Mouse (Mus musculus): ENCODE data around the gene F11r. TPM values are rescaled to one million over a fixed set of nuclear protein-coding genes. Genes with fewer than 3 reads are reported as not detected.
A peak's percentile ranks its signal among the peaks of the same experiment; 100 is the strongest.

F11r gene
- total RNA-seq, 4 experiments from 2014 or later, result 26.4 to 53.3 (median 39.5) TPM

DNA sequence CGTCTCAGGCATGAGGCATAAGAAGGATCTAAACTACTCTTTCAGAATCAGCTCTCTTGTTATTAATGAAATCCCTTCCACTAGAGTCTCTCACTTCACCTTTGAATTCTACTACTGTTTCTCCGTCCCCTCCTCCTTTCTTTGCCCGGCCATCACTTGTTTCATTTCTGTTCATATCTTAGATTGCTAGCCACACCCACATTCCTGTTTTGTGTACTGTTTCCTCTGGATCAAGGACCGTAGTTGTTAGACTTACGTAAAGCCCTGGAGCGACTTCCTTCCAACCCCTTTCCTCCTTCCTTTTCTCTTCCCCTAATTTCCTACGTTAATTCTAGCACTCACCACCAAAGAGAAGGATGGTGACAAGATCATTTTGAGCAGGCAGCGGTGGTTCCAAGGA, 1.7 kb downstream of the F11r start:
- no peak for DNase-seq

DNA sequence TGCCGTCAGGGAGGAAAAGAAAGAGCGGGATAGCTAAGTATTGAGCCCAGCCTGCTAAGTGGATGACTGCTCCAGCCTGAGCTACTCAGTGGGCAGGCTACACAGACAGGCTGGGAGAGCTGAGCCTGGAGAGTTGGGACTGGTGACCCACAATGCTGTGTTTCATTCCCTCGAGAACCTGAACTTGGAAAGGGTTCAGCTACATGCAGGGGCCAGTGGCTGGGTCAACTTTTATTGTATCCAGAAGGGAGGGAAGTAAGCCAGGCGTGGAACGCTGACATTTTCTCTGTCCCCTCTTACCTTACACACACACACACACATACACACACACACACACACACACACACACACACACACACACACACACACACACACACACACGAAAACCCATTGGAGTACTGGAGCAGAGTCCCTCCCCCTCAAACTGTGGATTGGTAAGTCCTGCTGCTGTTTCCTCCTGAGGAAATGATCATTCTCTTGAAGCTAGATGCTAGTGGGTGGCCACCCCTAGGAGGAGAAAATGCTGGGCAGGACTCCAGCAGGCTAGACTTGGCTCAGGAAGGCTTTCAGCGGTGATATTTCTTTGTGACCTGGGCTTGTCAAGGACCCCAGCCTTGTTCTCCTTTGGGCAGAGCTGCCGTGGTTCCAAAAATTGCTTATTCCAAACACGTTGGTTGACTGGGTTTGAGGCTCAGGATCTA, 2.8 kb downstream of the F11r start:
- peak; percentile 72 for DNase-seq

GRCm38 (mm10) chr1:171441466-171442412, 4.4 kb downstream of the F11r start:
- DNase-seq, result no peak

DNA sequence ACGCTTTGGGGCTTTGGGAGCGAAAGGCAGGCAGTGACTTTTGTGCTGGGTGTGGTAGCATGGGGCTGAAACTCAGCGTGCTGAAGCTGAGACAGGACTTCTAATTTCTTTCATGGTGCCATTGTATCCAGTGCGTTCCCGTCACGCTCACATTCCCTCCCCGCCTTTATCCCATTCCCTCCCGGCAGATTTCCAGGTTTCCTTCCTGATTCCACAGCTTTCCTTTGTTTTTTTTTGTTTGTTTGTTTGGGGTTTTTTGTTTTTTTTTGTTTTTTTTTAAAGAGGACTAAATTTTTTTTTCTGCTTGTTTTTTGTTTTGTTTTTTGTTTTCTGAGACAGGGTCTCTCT, 5.1 kb downstream of the F11r start:
- DNase-seq, result no peak

- DNase-seq, result no peak
These were observed 7.7 kb downstream of the F11r start for GRCm38 (mm10) chr1:171445050-171445449.

- no peak for DNase-seq
These were observed 9.5 kb downstream of the F11r start for GRCm38 (mm10) chr1:171446854-171447253.

DNA sequence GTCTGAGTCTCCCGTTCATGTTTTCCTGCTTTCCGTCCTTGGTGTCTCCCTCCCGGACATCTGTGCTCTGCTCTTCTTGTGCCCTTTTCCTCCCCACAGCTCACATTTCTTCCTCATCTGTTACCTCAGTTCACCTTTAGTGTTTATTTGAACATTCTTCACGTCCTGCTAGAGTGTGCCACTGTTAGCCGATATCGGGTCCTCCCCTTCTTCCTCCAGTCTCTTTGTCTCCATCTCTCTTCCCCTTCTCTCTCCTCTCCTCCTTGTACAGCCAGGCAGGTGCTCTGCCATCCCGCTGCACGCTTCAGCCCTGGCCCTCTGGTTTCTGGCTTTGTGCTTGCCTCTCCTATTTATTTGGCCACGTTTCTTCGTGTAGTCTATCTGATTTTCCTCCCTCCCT, 10.4 kb downstream of the F11r start:
- no peak for DNase-seq

GRCm38 (mm10) chr1:171450062-171450461, 12.7 kb downstream of the F11r start:
- no peak for DNase-seq

- no peak for DNase-seq
These were observed 13.7 kb downstream of the F11r start for GRCm38 (mm10) chr1:171451001-171451400.

- DNase-seq, result no peak
These were observed 15.2 kb downstream of the F11r start for GRCm38 (mm10) chr1:171452522-171452921.

DNA sequence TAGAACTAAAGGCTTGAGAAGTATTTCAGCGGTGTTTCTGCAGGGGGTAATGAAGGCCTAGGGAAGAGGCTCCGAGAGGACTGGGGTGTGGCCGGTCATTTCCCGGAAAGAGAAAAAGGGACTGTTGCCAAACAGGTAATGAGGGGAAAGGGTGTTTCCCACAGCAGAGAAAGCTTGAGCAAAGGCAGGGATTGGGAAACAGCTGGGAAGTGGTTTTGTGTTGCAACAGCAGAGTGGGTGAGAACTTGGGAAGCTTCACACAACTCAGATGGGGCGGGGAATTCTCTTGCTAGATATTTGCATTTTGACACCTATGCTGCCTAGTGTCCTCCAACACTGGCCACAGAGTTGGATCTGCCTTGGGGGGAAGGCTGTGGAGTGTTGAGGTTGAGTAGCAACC, 15.6 kb downstream of the F11r start:
- no peak for DNase-seq

DNA sequence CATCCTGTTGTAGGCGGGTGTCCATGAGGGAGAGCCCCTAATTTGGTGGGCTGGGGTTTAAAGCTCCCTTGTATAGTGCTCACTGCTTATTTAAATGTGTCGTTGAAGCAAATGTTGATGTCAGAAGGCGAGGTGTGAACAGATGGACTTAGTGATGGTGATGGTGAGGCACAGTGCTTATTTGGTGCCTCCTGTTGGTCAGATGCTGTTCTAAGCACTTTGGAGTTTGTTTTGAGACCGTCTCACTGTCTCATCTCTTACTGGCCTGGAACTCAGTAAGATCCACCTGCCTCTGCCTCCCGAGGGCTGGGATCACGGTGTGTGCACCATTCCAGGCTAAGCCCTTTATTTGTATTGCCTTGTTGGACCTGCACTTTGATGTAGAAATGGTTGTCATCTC, 17.6 kb downstream of the F11r start:
- no peak for DNase-seq

- DNase-seq, result no peak
These were observed 20.2 kb downstream of the F11r start for GRCm38 (mm10) chr1:171457568-171457967.

DNA sequence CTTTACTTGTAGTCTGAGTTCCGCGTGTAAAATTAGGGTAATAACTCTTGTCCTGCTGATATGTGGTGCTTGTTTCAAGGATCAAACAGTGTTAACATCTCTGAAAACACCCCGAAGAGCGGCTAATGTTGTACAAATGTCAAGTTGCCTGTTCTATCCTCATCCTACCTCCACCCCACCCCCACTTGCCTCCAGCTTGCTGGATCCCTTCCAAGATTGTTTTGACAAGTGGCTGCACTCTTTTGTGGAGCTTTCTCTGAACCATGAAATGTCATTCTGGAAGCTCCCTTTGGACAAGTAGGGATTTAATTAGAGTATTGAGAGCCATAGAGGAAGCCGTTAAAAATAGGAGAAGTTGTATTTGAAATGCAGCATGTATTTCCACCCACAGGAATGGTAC, 22.5 kb downstream of the F11r start:
- DNase-seq, result no peak

DNA sequence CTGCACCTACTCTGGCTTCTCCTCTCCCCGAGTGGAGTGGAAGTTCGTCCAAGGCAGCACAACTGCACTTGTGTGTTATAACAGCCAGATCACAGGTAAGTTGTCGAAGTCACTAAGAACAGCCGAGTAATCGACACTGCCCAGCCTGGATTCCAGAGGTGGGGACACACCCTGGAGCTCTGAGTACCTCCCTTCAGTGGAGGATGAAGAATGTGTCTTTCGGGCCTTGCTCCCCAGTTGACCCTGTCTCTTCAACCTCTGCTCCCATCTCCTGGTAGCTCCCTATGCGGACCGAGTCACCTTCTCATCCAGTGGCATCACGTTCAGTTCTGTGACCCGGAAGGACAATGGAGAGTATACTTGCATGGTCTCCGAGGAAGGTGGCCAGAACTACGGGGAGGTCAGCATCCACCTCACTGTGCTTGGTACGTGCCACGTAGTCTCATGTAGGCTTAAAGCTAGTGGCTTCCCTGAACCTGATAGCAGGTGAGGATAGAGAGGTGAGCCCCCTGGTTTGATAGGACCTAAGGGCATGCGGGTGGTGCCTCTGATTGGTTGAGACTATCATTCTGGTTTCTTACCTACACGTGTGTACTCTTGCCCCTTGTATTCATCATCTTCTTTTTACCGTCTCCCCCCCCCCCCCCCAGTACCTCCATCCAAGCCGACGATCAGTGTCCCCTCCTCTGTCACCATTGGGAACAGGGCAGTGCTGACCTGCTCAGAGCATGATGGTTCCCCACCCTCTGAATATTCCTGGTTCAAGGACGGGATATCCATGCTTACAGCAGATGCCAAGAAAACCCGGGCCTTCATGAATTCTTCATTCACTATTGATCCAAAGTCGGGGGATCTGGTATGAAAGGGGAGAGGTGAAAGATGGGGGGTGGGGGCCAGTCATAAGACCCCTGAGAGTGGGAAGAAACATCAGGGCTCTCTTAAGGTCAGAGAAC, 23.5 kb downstream of the F11r start:
- DNase-seq, result no peak

GRCm38 (mm10) chr1:171463133-171463532, 25.8 kb downstream of the F11r start:
- DNase-seq, result no peak

DNA sequence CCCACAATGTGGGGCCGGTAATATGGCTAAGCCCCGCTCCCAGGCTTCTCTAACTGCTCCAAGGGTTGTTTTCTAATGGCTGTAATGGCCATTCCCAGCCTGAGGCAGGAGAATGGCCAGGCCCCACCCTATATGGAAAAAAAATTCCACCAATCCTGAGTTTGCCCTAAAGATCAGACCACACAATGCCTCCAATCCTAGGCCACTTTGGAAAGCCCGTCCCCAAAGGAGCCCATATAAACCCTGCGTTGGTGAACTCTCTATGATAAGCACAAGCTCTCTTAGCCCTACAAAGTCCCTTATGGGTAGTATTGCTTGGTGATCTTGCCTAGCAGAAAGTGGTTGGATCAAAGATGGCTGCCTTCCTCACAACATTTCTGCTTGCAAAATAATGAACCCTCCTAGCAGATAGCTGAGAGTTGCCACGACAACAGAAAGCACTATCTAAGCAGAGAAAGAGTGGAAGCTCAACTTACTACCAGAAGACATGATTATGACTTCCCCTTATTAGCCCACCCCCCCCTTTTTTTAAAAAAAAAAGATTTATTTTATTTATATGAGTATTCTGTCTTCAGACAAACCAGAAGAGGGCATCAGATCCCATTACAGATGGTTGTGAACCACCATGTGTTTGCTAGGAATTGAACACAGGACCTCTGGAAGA, 28.5 kb downstream of the F11r start:
- no peak for DNase-seq

GRCm38 (mm10) chr1:171466565-171466964, 29.2 kb downstream of the F11r start:
- DNase-seq, result no peak

DNA sequence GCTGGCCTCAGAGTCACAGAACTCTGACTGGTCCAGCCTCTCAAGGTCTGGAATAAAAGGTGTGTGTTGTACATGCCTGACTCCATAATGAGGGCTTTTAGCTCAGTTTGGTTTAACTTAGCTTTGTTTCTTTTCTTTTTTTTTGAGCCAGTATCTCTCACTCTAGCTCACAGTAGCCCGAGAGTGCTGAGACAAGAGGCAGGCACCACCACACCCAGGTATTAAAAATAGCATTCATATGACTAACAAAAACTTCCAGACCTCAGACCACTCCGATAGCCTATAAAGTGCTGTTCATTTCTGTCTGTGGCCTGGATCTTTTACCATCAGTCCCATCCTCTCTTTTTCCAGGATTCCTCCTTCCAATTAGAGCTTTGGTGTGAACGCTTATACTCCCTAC, 32.3 kb downstream of the F11r start:
- no peak for DNase-seq

GRCm38 (mm10) chr1:171470371-171470871, 33.1 kb downstream of the F11r start:
- peak; percentile 12 for DNase-seq

- DNase-seq, result peak; percentile 24
These were observed 33.6 kb downstream of the F11r start for GRCm38 (mm10) chr1:171470896-171471295.

DNA sequence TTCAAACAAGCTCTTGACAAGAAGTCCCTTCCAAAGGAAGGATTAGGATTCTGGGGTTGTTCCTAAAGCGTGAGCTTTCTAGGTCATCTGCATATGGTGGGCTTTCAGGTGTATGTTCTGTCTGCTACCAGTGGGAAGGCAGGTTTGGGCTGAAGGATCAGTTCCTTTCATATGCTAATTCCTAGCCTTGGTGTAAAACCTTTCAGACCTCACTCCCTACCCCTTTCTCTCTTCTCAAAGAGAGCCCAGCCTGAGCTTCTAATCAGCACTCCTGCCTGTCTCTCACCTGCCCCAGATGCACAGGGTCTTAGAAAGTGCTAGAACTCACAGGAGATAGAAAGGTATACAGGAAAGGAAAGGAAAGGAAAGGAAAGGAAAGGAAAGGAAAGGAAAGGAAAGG, 34.1 kb downstream of the F11r start:
- DNase-seq, result no peak
